Mouse (Mus musculus) kidney, adult 2 months (tissue): ENCODE results near the gene Wdr63.

Source experiments
- CTCF ChIP-seq: fragments of 200-500 bp; conservative IDR thresholded peaks from 2 replicates; pipeline ENCODE4 v1.5.1; 2011; ENCODE audit warnings: low read depth, mild to moderate bottlenecking, control low read depth, low read length, moderate library complexity, mixed read lengths; ENCODE audit not compliant: insufficient read depth, insufficient read length
- POLR2A ChIP-seq: fragments of 200-500 bp; IDR thresholded peaks from one replicate; pipeline ENCODE4 v1.6.1; 2011; ENCODE audit warnings: low read depth, low read length, control low read depth

DNA sequence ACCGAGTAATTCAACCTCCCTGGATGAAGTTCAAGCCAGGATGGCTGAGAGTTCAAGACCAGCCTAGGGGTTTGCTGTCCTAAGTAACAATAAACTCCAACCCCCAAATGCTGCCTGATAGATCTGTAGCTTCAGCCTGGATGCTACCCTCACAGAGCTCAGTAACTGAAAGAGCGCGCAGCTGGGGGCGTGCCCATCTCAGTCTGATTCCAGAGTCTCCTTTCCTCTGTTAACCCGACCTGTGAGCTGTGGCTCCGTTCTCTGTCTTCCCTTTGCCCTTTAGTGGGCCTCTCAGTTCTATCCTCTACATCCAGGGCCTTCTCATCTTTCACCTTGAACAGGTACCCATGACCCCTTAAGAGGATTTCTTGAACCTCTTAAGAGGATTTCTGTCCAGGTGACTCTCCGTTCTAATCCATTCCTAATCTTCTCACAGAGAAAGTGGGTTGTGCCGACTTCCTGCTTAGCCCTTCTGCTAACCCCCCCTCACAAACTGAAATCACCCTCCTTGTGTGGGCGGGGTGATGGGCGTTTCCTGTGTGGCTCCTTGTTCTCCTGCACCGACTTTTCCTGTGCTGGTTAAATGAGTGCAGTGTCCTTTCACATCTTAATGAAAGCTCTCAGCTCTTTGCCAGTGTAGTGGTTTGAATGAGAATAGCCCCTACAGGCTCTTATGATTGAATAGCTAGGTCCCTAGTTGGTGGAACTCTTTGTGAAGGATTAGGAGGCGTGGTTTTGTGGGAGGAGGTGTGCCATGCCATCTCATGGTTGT, 68.6 kb downstream of the Wdr63 start:
- TF ChIP-seq CTCF: no peak
- no peak for TF ChIP-seq POLR2A
